Mouse (Mus musculus) heart, embryonic 16.5 days (tissue): ENCODE measurements around the gene Tmem239. TPM values are rescaled to one million over a fixed set of nuclear protein-coding genes. Genes with fewer than 3 reads are reported as not detected.

Source experiments
- ATAC-seq: fragments of 200-750 bp; cut with Nextera tagmentation; replicated peaks from 2 replicates; pipeline ENCODE4 v1.8.0; 2017; ENCODE audit warnings: moderate number of reproducible peaks; ENCODE audit not compliant: insufficient read depth, low FRiP score; ENCODE audit errors: extremely low read depth
- H3K27ac ChIP-seq: fragments of 300-500 bp; sonication (generic); 2 replicates; pipeline ENCODE4 v1.5.1; 2014; ENCODE audit warnings: mild to moderate bottlenecking, low read length, control low read depth, moderate library complexity
- H3K27me3 ChIP-seq: fragments of 300-500 bp; sonication (generic); 2 replicates; pipeline ENCODE4 v1.6.1; 2014; ENCODE audit warnings: low read length, mixed read lengths; ENCODE audit not compliant: control insufficient read depth, insufficient read depth
- H3K36me3 ChIP-seq: fragments of 300-500 bp; sonication (generic); 2 replicates; pipeline ENCODE4 v1.6.1; 2014; ENCODE audit not compliant: control insufficient read depth, insufficient read depth
- H3K4me1 ChIP-seq: fragments of 300-500 bp; sonication (generic); 2 replicates; pipeline ENCODE4 v1.6.1; 2014; ENCODE audit warnings: low read length, mixed read lengths; ENCODE audit not compliant: control insufficient read depth, insufficient read depth
- H3K4me2 ChIP-seq: fragments of 300-500 bp; sonication (generic); 2 replicates; pipeline ENCODE4 v1.6.1; 2014; ENCODE audit warnings: low read depth, mild to moderate bottlenecking, control low read depth, low read length
- H3K4me3 ChIP-seq: fragments of 300-500 bp; sonication (generic); 2 replicates; pipeline ENCODE4 v1.5.1; 2014; ENCODE audit warnings: mild to moderate bottlenecking, control low read depth, low read length
- H3K9ac ChIP-seq: fragments of 300-500 bp; sonication (generic); 2 replicates; pipeline ENCODE4 v1.6.1; 2014; ENCODE audit warnings: low read length, control low read depth
- H3K9me3 ChIP-seq: fragments of 300-500 bp; sonication (generic); replicated peaks from 2 replicates; pipeline ENCODE4 v1.6.1; 2016; ENCODE audit warnings: low read length; ENCODE audit not compliant: control insufficient read depth
- WGBS: fragments of 180-500 bp; shearing (Covaris S2); extraction: QIAGEN DNeasy Blood & Tissue Kit; methylation state at CpG from one replicate; pipeline ENCODE4 v1.1.7; 2014; 5-methylcytosine and 5-hydroxymethylcytosine counted together
- polyA plus RNA-seq: library from polyadenylated mRNA; unstranded; fragments of >200 nt; fragmentation: Nextera tagmentation; extraction: Ambion mirVana; gene quantifications from 2 replicates; pipeline ENCODE4 v1.2.1, GENCODE M21; 2015

Gene Tmem239
- polyA plus RNA-seq, 1 experiment from 2014 or later: not detected

DNA sequence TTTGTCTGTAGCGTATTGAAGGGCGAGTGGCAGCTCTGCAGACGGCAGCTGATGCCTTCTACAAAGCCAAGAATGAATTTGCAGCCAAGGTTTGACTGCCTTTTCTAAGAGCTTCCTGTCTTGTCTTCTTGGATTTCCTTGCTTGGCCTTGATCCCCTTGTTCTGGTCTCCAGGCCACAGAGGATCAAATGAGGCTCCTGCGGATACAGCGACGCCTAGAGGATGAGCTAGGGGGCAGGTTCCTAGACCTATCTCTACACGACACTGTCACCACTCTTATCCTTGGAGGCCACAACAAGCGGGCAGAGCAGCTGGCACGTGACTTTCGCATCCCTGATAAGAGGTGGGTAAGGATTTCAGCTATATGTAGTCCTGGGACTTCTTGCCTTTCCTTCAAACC is 35.9 kb downstream of the Tmem239 start:
- H3K9ac ChIP-seq: no peak overlapping the region
- no peak overlapping the region for H3K4me2 ChIP-seq
- H3K9me3 ChIP-seq: no peaks in the 10 kb centered on the region
- H3K27ac ChIP-seq: no peak overlapping the region
- no peaks in the 10 kb centered on the region for H3K27me3 ChIP-seq
- H3K36me3 ChIP-seq: peaks cover 48% of the 10 kb centered on the region
- no peak overlapping the region for H3K4me3 ChIP-seq
- WGBS: 79% methylated on average over 10 of the region's 10 CpGs
- no peak for ATAC-seq
- no peaks in the 10 kb centered on the region for H3K4me1 ChIP-seq

DNA sequence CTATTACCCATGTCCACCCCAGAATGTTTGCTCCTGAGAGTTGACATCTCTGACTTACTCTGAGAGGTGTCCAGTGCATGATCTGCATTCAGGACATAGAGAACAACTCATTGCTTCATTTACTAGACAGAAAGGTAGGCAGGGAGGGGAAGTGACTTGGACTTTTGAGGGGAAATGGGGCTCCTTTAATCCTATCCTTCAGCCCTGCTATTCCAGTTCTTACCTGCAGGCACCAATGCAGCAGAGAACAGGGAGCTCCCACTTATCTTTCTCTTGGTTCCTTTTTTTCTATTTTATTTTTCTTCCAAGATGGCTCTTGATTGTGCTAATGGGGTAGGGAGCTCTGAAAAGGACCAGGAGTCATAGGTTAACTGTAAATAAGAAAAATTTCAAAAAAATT is 42.2 kb downstream of the Tmem239 start:
- no peaks in the 10 kb centered on the region for H3K9me3 ChIP-seq
- H3K4me2 ChIP-seq: no peak overlapping the region
- peaks cover 7% of the 10 kb centered on the region for H3K36me3 ChIP-seq
- peaks cover 22% of the 10 kb centered on the region for H3K4me1 ChIP-seq
- H3K9ac ChIP-seq: no peak overlapping the region
- no peak overlapping the region for H3K4me3 ChIP-seq
- no peak for ATAC-seq
- no peak overlapping the region for H3K27ac ChIP-seq
- H3K27me3 ChIP-seq: no peaks in the 10 kb centered on the region

DNA sequence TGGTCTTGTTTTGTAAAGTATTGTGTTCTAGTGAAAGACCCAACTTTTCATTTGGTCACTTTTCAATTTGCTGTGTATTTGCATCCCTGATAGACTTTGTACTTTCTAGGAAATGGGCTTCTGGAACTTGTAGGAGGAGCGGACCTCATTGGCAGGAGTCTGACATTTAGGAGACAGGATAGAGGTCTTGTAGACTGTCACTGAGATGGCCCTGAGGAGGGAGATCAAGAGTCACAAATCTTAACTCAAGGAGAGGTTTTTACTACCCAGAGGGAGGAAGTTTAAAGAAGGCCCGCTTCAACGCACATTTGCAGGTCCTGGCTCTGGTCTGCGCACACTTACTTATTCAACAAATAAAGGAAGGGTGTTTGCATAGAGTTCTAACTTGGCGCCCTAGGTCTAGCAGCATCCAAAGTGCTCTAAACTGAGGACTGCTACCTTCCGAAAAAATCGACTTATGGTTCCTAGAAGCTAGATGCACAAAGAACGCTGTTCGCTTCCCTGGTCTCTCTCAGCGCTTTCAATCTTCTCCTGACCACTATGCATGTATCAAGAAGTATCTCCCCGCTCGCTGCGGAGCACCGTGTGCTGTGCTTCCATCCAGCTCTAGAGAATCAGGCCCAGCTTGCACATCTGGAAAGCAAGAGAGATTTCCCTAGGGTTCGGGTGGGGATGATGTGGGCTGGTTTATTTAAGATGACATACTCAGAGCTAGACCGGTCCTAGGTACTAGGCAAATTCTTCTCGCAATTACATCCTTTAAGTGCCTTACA is 42.9 kb downstream of the Tmem239 start:
- H3K4me2 ChIP-seq: peak overlapping the region; percentile 87
- H3K27ac ChIP-seq: no peak overlapping the region; the same call in 1 of the 2 replicates
- H3K36me3 ChIP-seq: 0 out of 2 replicates have a peak, but pooled peaks cover 3% of the 10 kb centered on the region
- peak overlapping the region; percentile 84 for H3K4me3 ChIP-seq
- H3K27me3 ChIP-seq: no peaks in the 10 kb centered on the region
- peaks cover 22% of the 10 kb centered on the region for H3K4me1 ChIP-seq
- WGBS: 9% methylated on average over 17 of the region's 17 CpGs
- peak overlapping the region; percentile 89 for H3K9ac ChIP-seq
- H3K9me3 ChIP-seq: no peaks in the 10 kb centered on the region
- no peak for ATAC-seq

DNA sequence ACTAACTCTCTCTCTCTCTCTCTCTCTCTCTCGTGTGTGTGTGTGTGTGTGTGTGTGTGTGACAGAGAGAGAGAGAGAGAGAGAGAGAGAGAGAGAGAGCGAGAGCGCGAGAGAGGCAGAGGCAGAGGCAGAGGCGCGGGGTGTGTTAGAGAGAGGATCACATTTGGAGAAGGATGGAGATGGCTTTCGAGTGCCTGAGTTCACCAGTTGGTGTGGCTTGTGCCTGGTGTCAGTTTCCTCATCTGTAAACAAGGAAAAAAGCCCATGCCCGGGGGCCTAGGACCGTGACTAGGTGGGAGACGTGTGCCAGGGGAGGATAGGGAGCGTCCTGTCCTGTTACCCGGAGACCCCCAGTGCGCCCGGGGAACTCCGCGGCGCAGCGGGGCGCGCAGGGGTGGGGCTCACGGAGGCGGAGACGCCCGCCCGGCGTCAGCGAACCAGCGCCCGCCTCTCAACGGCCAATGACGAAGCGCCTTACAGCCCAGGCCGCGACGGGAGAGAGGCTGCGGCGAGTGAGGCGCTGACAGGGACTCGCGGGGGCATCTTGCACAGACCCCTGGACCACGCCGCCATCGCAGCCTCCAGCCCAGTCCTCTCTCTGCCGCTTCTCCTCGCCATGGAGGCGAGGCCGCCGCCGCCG is 43.6 kb downstream of the Tmem239 start, which contains the start of gene Ptpra:
Ptpra (plus strand) TSS at position 485 of the 640 bp plus-strand sequence.
- Histone ChIP-seq H3K4me3 (peak within 1 kb of the TSS; percentile 84), H3K4me1 (peaks cover 24% of the 10 kb centered on the region), H3K4me2 (peak within 1 kb of the TSS; percentile 87), H3K27ac (peak within 1 kb of the TSS; percentile 76), H3K9me3 (no peaks in the 10 kb centered on the region), H3K36me3 (no peaks in the 10 kb centered on the region), H3K27me3 (no peaks in the 10 kb centered on the region), H3K9ac (peak within 1 kb of the TSS; percentile 89)
- WGBS: under 1% methylated on average over 45 of the region's 50 CpGs
- peak; percentile 97 for ATAC-seq

DNA sequence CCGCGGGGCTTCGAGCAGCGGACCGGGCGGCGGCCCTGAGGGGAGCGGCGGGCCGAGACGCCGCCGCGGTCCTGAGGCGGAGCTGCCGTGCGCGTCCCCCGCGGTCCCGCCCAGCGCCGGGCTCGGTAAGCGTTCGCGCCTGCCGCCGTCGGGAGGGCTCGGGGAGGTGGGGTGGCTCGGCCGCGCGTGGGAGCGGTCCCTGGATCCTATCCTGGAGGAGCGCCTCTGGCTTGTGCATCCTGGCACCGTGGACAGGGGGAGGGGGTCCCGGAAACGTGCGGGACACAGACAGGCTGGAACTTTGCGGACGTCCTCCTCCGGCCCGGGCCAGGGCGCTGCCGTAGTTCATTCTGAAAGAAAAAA is 44.1 kb downstream of the Tmem239 start:
- peak; percentile 86 for ATAC-seq
- H3K9ac ChIP-seq: peak overlapping the region; percentile 89
- H3K27ac ChIP-seq: peak overlapping the region; percentile 76
- no peaks in the 10 kb centered on the region for H3K27me3 ChIP-seq
- H3K9me3 ChIP-seq: no peaks in the 10 kb centered on the region
- H3K4me2 ChIP-seq: peak overlapping the region; percentile 87
- H3K4me3 ChIP-seq: peak overlapping the region; percentile 84
- no peaks in the 10 kb centered on the region for H3K36me3 ChIP-seq
- H3K4me1 ChIP-seq: peaks cover 25% of the 10 kb centered on the region
- 0% methylated on average over 19 of the region's 47 CpGs for WGBS

DNA sequence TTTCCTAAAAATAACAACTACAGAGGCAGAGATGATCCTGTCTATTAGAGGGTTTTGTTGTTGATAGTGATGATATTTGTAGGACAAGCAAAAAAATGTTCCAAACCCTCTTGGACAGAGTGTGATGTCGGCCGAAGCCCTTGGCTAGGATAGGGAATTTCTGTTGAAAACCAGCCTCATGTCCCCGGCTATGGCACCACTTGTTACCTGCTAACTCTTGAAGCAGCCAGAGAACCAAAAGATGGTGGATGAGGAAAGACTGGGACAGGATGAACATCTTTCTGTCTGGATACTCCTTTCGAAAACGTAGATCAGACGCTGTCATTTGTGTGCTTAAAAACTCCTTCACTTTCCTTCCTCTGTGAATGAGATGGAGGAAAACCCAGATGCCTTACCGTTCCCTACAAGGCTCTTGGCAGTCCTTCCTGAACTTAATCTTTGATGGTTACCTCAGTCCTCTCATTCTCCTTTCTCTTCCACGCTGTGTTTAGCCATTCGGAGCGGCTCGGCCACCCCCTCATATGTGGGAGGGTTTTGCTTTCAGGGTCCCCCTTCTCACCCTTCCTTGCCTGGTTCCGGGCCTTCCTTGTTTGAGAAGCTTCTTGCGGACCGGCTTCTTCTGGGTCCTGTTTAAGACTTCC is 44.9 kb downstream of the Tmem239 start:
- H3K4me1 ChIP-seq: peaks cover 27% of the 10 kb centered on the region
- no peaks in the 10 kb centered on the region for H3K9me3 ChIP-seq
- 53% methylated on average over 14 of the region's 14 CpGs for WGBS
- no peaks in the 10 kb centered on the region for H3K27me3 ChIP-seq
- H3K9ac ChIP-seq: peak overlapping the region; percentile 89
- ATAC-seq: no peak
- no peak overlapping the region for H3K27ac ChIP-seq
- H3K36me3 ChIP-seq: no peaks in the 10 kb centered on the region
- H3K4me2 ChIP-seq: peak overlapping the region; percentile 87
- H3K4me3 ChIP-seq: peak overlapping the region; percentile 84

DNA sequence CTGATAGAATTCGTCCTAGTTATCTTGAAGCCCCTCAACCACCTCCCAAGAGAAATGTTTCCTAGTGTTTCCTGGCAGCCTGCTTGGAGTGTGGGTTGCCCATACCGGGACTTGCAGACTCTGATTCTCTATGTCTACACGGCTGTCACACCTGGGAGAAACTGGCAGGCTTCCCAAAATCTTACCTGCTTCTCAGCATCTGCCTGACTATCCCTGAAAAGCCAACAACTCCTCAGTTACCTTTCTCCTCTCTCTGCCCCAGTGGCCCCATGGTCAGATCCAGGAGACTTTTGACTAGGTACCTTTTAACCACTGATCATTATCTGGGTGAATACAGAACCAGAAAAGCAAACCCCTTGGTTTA is 45.4 kb downstream of the Tmem239 start:
- Histone ChIP-seq H3K9ac (no peak overlapping the region), H3K4me3 (peak overlapping the region; percentile 84; the same call in 1 of the 2 replicates)
- WGBS: 50% methylated on average over 3 of the region's 3 CpGs

DNA sequence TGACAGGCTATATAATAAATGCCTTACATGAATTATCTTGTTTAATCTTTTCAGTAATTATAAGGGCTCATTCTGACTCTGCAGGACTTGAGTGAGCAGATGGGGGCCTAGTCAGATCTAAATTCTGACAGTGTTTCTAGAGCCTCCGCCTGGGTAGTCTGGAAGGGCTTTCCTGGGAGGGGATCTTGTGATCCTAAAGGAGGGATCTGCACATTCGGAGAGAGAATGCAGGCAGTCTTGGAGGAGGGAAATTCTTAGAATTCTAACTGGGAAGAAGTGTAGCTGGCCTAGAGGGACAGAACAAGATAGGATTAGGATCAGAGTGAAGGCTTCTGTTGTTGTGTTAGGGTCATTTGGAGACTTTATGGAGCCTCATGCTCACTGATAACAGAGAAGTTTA is 46.0 kb downstream of the Tmem239 start:
- no peak for ATAC-seq
- H3K36me3 ChIP-seq: no peaks in the 10 kb centered on the region
- H3K4me1 ChIP-seq: peaks cover 29% of the 10 kb centered on the region
- H3K4me3 ChIP-seq: no peak overlapping the region
- WGBS: 63% methylated on average over 2 of the region's 2 CpGs
- H3K9me3 ChIP-seq: no peaks in the 10 kb centered on the region
- H3K9ac ChIP-seq: no peak overlapping the region
- no peak overlapping the region for H3K27ac ChIP-seq
- no peak overlapping the region for H3K4me2 ChIP-seq
- no peaks in the 10 kb centered on the region for H3K27me3 ChIP-seq

More for the DNA sequence above, 45.4 kb downstream of the Tmem239 start:
- no peaks in the 10 kb centered on the region for H3K27me3 ChIP-seq
- no peak overlapping the region for H3K27ac ChIP-seq
- H3K4me2 ChIP-seq: peak overlapping the region; percentile 87
- no peaks in the 10 kb centered on the region for H3K36me3 ChIP-seq
- ATAC-seq: no peak
- H3K4me1 ChIP-seq: peaks cover 27% of the 10 kb centered on the region
- H3K9me3 ChIP-seq: no peaks in the 10 kb centered on the region

DNA sequence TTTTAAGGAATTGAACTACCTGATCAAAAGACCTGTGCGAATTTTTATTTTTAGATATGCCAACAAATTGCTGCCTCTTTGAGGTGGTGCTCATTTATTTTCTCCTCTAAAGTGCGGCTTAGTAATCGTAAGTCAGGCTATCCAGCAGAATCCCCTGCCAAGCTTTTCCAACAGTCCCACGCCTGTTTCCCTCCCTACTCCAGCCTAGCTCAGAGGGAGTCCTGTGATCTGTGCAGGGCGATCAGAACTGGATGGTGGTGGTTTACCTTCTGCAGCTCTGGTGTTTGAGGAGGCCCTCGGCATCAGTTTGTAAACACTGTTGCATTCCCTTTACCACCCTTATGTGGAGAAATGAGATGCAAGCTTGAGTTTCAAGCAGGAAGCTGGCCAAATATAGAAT is 47.1 kb downstream of the Tmem239 start:
- Histone ChIP-seq H3K9ac (no peak overlapping the region), H3K36me3 (no peaks in the 10 kb centered on the region), H3K27ac (no peak overlapping the region), H3K4me2 (no peak overlapping the region), H3K4me3 (no peak overlapping the region), H3K4me1 (peaks cover 29% of the 10 kb centered on the region), H3K9me3 (no peaks in the 10 kb centered on the region), H3K27me3 (no peaks in the 10 kb centered on the region)
- no peak for ATAC-seq
- WGBS: 68% methylated on average over 6 of the region's 6 CpGs
